Mouse (Mus musculus) stomach, postnatal 0 days (tissue): ENCODE data around the gene Ssbp2.

Source experiments
- CTCF ChIP-seq: IDR thresholded peaks from 2 replicates; pipeline ENCODE4 v1.5.1; 2016; ENCODE audit warnings: antibody characterized with exemption, low read depth, mild to moderate bottlenecking, moderate library complexity
- EP300 ChIP-seq: optimal IDR thresholded peaks from 2 replicates; pipeline ENCODE3; 2016; ENCODE audit warnings: antibody characterized with exemption

DNA sequence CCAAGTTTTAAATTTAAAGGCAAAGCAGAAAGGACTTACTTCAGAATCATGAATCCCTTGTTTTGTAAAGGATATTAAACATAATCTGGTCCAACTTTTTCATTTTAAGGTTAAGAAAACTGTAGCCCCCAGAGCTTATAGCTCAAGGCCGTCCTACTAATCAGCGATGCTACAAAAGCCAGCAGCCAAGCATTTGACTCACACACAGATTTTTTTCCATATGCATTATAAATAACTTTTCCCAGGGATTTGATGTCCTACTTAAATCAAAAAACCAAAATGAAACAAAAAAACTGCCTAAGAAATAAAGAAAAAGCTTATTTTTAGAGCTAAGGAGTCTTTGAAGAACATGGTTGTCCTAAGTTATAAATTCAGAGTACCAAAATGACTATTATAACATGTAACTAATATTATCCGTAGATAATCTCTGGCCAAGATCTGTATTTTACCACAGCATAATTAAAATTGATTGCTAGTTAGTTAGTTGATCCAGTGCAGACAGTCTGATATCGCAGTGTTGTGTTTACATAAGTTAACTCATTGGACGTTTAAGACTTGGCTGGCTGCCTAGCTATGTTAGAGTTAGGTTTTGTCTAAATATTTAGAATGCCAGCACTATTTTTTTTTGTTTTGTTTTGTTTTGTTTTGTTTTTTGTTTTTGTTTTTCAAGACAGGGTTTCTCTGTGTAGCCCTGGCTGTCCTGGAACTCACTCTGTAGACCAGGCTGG, 201.1 kb downstream of the Ssbp2 start:
- TF ChIP-seq CTCF (no peak), EP300 (no peak)
